Mouse (Mus musculus): Measurements from ENCODE around the gene Dntt. TPM values are rescaled to one million over a fixed set of nuclear protein-coding genes. Genes with fewer than 3 reads are reported as not detected.

Dntt gene
- polyA plus RNA-seq (2017; shearing (Covaris generic)) = 10.3 TPM

DNA sequence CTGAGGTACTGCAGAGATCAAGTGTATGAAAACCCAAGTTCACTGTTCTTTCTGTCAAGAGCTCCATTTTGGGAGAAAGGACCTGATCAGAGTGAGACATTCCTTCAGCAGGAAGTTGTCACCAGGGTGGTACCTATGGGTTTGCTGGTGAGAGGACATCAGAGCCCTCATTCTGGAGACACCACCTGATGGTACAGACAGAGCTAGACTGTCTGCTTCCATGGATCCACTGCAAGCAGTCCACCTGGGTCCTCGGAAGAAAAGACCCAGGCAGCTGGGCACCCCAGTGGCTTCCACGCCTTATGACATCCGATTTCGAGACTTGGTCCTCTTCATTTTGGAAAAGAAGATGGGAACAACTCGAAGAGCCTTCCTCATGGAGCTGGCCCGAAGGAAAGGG is at the start of gene Dntt:
Gene Dntt (plus strand): TSS at position 57 of the 400 bp plus-strand sequence.

GRCm38 (mm10) chr19:40994057-40994585 is 35.0 kb upstream of the Dntt start, which contains the start of gene Blnk:
TSS of gene Blnk (minus strand) at chr19:40994535.

DNA sequence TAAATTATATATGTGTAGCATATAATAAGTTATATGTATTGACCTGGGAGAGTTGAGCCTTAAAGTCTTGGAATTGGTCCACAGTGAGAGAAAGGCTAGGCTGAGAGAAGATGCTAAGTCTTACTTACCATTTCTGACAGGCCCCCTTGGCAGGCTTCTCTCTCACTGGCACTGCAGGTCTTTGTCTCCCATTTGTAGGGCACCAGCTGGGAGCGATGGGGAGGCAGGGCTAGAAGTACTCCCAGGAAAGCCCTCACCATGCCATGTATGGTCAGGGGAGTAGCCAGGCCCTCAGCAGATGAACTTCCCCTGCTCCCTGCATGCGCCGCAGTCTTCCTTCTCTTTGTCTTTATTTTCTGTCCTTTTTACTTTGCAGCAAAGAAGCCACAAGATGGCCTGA is 47.8 kb downstream of the Dntt start, which contains the start of gene Opalin:
Gene Opalin (minus strand): TSS at position 208 of the 400 bp plus-strand sequence.

Other genes with a start within 250 kb of the Dntt start
- 2.2 TPM for gene Ccnj, start 198.0 kb upstream of the Dntt start, polyA plus RNA-seq (2017; shearing (Covaris generic))
- 10.5 TPM for gene Zfp518a, start 134.6 kb upstream of the Dntt start, polyA plus RNA-seq (2017; shearing (Covaris generic))
- not detected for gene Blnk, start 34.7 kb upstream of the Dntt start, polyA plus RNA-seq (2017; shearing (Covaris generic))
- gene Opalin, start 47.8 kb downstream of the Dntt start, polyA plus RNA-seq (2017; shearing (Covaris generic)) = not detected
- not detected for gene Tll2, start 177.6 kb downstream of the Dntt start, polyA plus RNA-seq (2017; shearing (Covaris generic))
- gene Tm9sf3, start 234.7 kb downstream of the Dntt start, polyA plus RNA-seq (2017; shearing (Covaris generic)) = 272 TPM